Mouse (Mus musculus) embryonic facial prominence, embryonic 15.5 days (tissue): Measurements from ENCODE around the gene Efna5. TPM values are rescaled to one million over a fixed set of nuclear protein-coding genes. Genes with fewer than 3 reads are reported as not detected.

Experiments
- ATAC-seq: fragments of 200-750 bp; cut with Nextera tagmentation; 2 replicates; pipeline ENCODE4 v1.8.0; 2017; ENCODE audit warnings: low read depth, moderate TSS enrichment; ENCODE audit not compliant: insufficient number of reproducible peaks, low FRiP score, low TSS enrichment
- H3K27ac ChIP-seq: fragments of 300-500 bp; sonication (generic); replicated peaks from 2 replicates; pipeline ENCODE4 v1.5.1; 2015; ENCODE audit warnings: mild to moderate bottlenecking, inconsistent platforms
- H3K27me3 ChIP-seq: fragments of 300-500 bp; sonication (generic); 2 replicates; pipeline ENCODE4 v1.6.1; 2015; ENCODE audit warnings: inconsistent platforms
- H3K36me3 ChIP-seq: fragments of 300-500 bp; sonication (generic); 2 replicates; pipeline ENCODE4 v1.6.1; 2015; ENCODE audit warnings: mild to moderate bottlenecking, inconsistent platforms
- H3K4me1 ChIP-seq: fragments of 300-500 bp; sonication (generic); 2 replicates; pipeline ENCODE4 v1.6.1; 2015; ENCODE audit warnings: inconsistent platforms
- H3K4me2 ChIP-seq: fragments of 300-500 bp; sonication (generic); replicated peaks from 2 replicates; pipeline ENCODE4 v1.6.1; 2015; ENCODE audit warnings: mild to moderate bottlenecking, inconsistent platforms
- H3K4me3 ChIP-seq: fragments of 300-500 bp; sonication (generic); replicated peaks from 2 replicates; pipeline ENCODE4 v1.5.1; 2015; ENCODE audit warnings: mild to moderate bottlenecking, inconsistent platforms
- H3K9ac ChIP-seq: fragments of 300-500 bp; sonication (generic); 2 replicates; pipeline ENCODE4 v1.6.1; 2015; ENCODE audit warnings: inconsistent platforms
- H3K9me3 ChIP-seq: fragments of 300-500 bp; sonication (generic); replicated peaks from 2 replicates; pipeline ENCODE4 v1.6.1; 2016; ENCODE audit warnings: inconsistent platforms
- WGBS: fragments of 180-500 bp; shearing (Covaris S2); methylation state at CpG from one replicate; pipeline ENCODE4 v1.1.7; 2015; 5-methylcytosine and 5-hydroxymethylcytosine counted together
- polyA plus RNA-seq: library from polyadenylated mRNA; unstranded; fragments of >200 nt; fragmentation: Nextera tagmentation; extraction: Ambion mirVana; gene quantifications from 2 replicates; pipeline ENCODE4 v1.2.1, GENCODE M21; 2015

Efna5 gene
- polyA plus RNA-seq, 1 experiment from 2014 or later, result 71.9 TPM

- 44% methylated on average over 5 of the region's 5 CpGs for WGBS
These were observed 205.3 kb downstream of the Efna5 start for GRCm38 (mm10) chr17:62675811-62676255.

GRCm38 (mm10) chr17:62672068-62672467, 209.0 kb downstream of the Efna5 start:
- Histone ChIP-seq H3K4me2 (no peak overlapping the region), H3K4me3 (no peak overlapping the region), H3K9ac (no peak overlapping the region), H3K27ac (no peak overlapping the region), H3K36me3 (no peaks in the 10 kb centered on the region), H3K4me1 (peaks cover 5% of the 10 kb centered on the region), H3K27me3 (no peaks in the 10 kb centered on the region), H3K9me3 (no peaks in the 10 kb centered on the region)
- ATAC-seq, result no peak
- WGBS, result 57% methylated on average over 8 of the region's 8 CpGs

More at GRCm38 (mm10) chr17:62675811-62676255, 205.3 kb downstream of the Efna5 start:
- no peak overlapping the region for H3K9ac ChIP-seq
- no peaks in the 10 kb centered on the region for H3K9me3 ChIP-seq
- no peak overlapping the region for H3K27ac ChIP-seq
- no peaks in the 10 kb centered on the region for H3K27me3 ChIP-seq
- no peak overlapping the region for H3K4me2 ChIP-seq
- H3K4me1 ChIP-seq, result peaks cover 5% of the 10 kb centered on the region
- H3K36me3 ChIP-seq, result no peaks in the 10 kb centered on the region
- no peak overlapping the region for H3K4me3 ChIP-seq
- no peak for ATAC-seq

- Histone ChIP-seq H3K4me3 (no peak overlapping the region), H3K4me2 (no peak overlapping the region), H3K9ac (no peak overlapping the region), H3K27ac (no peak overlapping the region), H3K27me3 (no peaks in the 10 kb centered on the region), H3K4me1 (no peaks in the 10 kb centered on the region), H3K9me3 (no peaks in the 10 kb centered on the region), H3K36me3 (no peaks in the 10 kb centered on the region)
- 54% methylated on average over 6 of the region's 6 CpGs for WGBS
- no peak for ATAC-seq
These were observed 214.4 kb downstream of the Efna5 start for GRCm38 (mm10) chr17:62666761-62667160.

- 89% methylated on average over 7 of the region's 7 CpGs for WGBS
- H3K4me1 ChIP-seq, result no peaks in the 10 kb centered on the region
- no peak overlapping the region for H3K27ac ChIP-seq
- no peak for ATAC-seq
- H3K36me3 ChIP-seq, result no peaks in the 10 kb centered on the region
- no peak overlapping the region for H3K4me3 ChIP-seq
- no peaks in the 10 kb centered on the region for H3K27me3 ChIP-seq
- no peak overlapping the region for H3K4me2 ChIP-seq
- H3K9ac ChIP-seq, result no peak overlapping the region
- no peaks in the 10 kb centered on the region for H3K9me3 ChIP-seq
These were observed 215.3 kb downstream of the Efna5 start for GRCm38 (mm10) chr17:62665823-62666222.

GRCm38 (mm10) chr17:62664709-62665108, 216.4 kb downstream of the Efna5 start:
- Histone ChIP-seq H3K9ac (no peak overlapping the region), H3K4me3 (no peak overlapping the region), H3K4me2 (no peak overlapping the region), H3K36me3 (no peaks in the 10 kb centered on the region), H3K27me3 (no peaks in the 10 kb centered on the region), H3K27ac (no peak overlapping the region), H3K4me1 (peaks cover 6% of the 10 kb centered on the region), H3K9me3 (no peaks in the 10 kb centered on the region)
- no peak for ATAC-seq
- 71% methylated on average over 2 of the region's 2 CpGs for WGBS

GRCm38 (mm10) chr17:62661801-62662200, 219.3 kb downstream of the Efna5 start:
- Histone ChIP-seq H3K9me3 (no peaks in the 10 kb centered on the region), H3K4me2 (no peak overlapping the region), H3K36me3 (no peaks in the 10 kb centered on the region), H3K9ac (no peak overlapping the region), H3K4me3 (no peak overlapping the region), H3K4me1 (peaks cover 17% of the 10 kb centered on the region), H3K27me3 (no peaks in the 10 kb centered on the region), H3K27ac (no peak overlapping the region)
- no peak for ATAC-seq
- 71% methylated on average over 7 of the region's 7 CpGs for WGBS

GRCm38 (mm10) chr17:62659501-62660175, 221.5 kb downstream of the Efna5 start:
- Histone ChIP-seq H3K4me1 (peaks cover 27% of the 10 kb centered on the region), H3K27ac (no peak overlapping the region), H3K9me3 (no peaks in the 10 kb centered on the region), H3K4me3 (no peak overlapping the region), H3K36me3 (no peaks in the 10 kb centered on the region), H3K27me3 (no peaks in the 10 kb centered on the region), H3K9ac (no peak overlapping the region), H3K4me2 (no peak overlapping the region)
- ATAC-seq, result no peak
- 58% methylated on average over 14 of the region's 14 CpGs for WGBS

- no peak overlapping the region for H3K4me3 ChIP-seq
- peaks cover 27% of the 10 kb centered on the region for H3K4me1 ChIP-seq
- no peak overlapping the region for H3K27ac ChIP-seq
- H3K9ac ChIP-seq, result no peak overlapping the region
- WGBS, result 42% methylated on average over 12 of the region's 12 CpGs
- no peak overlapping the region for H3K4me2 ChIP-seq
- H3K27me3 ChIP-seq, result no peaks in the 10 kb centered on the region
- H3K36me3 ChIP-seq, result no peaks in the 10 kb centered on the region
- no peak for ATAC-seq
- H3K9me3 ChIP-seq, result no peaks in the 10 kb centered on the region
These were observed 223.1 kb downstream of the Efna5 start for GRCm38 (mm10) chr17:62657832-62658630.

- Histone ChIP-seq H3K9ac (no peak overlapping the region), H3K4me1 (peaks cover 27% of the 10 kb centered on the region), H3K27me3 (no peaks in the 10 kb centered on the region), H3K9me3 (no peaks in the 10 kb centered on the region), H3K27ac (no peak overlapping the region), H3K36me3 (no peaks in the 10 kb centered on the region), H3K4me3 (no peak overlapping the region), H3K4me2 (no peak overlapping the region)
- WGBS, result 80% methylated on average over 7 of the region's 7 CpGs
- ATAC-seq, result no peak
These were observed 224.1 kb downstream of the Efna5 start for GRCm38 (mm10) chr17:62657051-62657450.

- H3K4me3 ChIP-seq, result no peak overlapping the region
- ATAC-seq, result no peak
- 53% methylated on average over 7 of the region's 7 CpGs for WGBS
These were observed 224.5 kb downstream of the Efna5 start for GRCm38 (mm10) chr17:62656591-62656990.

GRCm38 (mm10) chr17:62655819-62656355, 225.2 kb downstream of the Efna5 start:
- Histone ChIP-seq H3K27me3 (no peaks in the 10 kb centered on the region), H3K4me3 (no peak overlapping the region), H3K4me1 (peaks cover 27% of the 10 kb centered on the region), H3K9me3 (no peaks in the 10 kb centered on the region), H3K27ac (no peak overlapping the region), H3K4me2 (no peak overlapping the region), H3K36me3 (no peaks in the 10 kb centered on the region), H3K9ac (no peak overlapping the region)
- WGBS, result 70% methylated on average over 16 of the region's 16 CpGs
- ATAC-seq, result no peak

More at GRCm38 (mm10) chr17:62656591-62656990, 224.5 kb downstream of the Efna5 start:
- Histone ChIP-seq H3K27ac (no peak overlapping the region), H3K27me3 (no peaks in the 10 kb centered on the region), H3K36me3 (no peaks in the 10 kb centered on the region), H3K4me2 (no peak overlapping the region), H3K9ac (no peak overlapping the region), H3K9me3 (no peaks in the 10 kb centered on the region), H3K4me1 (peaks cover 27% of the 10 kb centered on the region)
